Mouse (Mus musculus) brown adipose tissue, adult 24 weeks (tissue): ENCODE data around the gene Nkx2-3. TPM values are rescaled to one million over a fixed set of nuclear protein-coding genes. Genes with fewer than 3 reads are reported as not detected.

Source experiments
- H3K27ac ChIP-seq: fragments of 200-500 bp; replicated peaks from 2 replicates; pipeline ENCODE4 v1.5.1; 2012; ENCODE audit warnings: low read depth, mild to moderate bottlenecking, low read length
- H3K4me1 ChIP-seq: fragments of 200-500 bp; 2 replicates; pipeline ENCODE4 v1.6.1; 2012; ENCODE audit warnings: low read length, mixed read lengths; ENCODE audit not compliant: control insufficient read depth, insufficient read depth, insufficient read length
- H3K4me3 ChIP-seq: fragments of 200-500 bp; 2 replicates; pipeline ENCODE4 v1.5.1; 2012; ENCODE audit warnings: low read depth, mild to moderate bottlenecking, low read length, moderate library complexity; ENCODE audit not compliant: insufficient read depth
- polyA plus RNA-seq: library from polyadenylated mRNA; stranded (reverse); fragments of >200 nt; gene quantifications from 2 replicates; pipeline ENCODE4 v1.2.4, GENCODE M21; 2012; ENCODE audit not compliant: missing spikeins, insufficient read depth, insufficient read length

Nkx2-3 gene
- polyA plus RNA-seq = not detected in 2 replicates

- H3K4me1 ChIP-seq = 0 out of 2 replicates have a peak, but pooled peaks cover 4% of the 10 kb centered on the region
- no peak within 1 kb of the TSS for H3K4me3 ChIP-seq
- no peak within 1 kb of the TSS for H3K27ac ChIP-seq
These were observed at the start of gene Nkx2-3 for GRCm38 (mm10) chr19:43612051-43612450. Gene Nkx2-3, plus strand, starts transcription at chr19:43612325.

DNA sequence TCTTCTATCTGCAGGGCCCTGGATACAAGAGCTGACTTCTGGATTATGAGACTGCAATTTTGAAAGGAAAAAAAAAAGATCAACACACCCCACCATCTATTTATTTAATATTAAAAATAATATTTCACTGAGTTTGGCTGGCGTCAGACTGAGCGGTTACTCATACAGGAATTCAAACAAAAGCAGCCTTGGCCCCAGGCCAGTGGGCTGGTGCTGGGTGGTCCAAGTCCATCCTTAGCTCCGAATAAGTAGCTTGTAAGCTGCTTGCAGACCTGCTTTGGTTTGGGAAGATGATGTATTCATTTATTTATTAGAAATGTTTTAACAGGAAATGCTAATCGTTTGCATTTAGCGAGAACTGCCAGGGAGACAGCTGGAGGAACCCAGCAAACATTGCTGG, 49.0 kb upstream of the Nkx2-3 start:
- Histone ChIP-seq H3K27ac (no peak overlapping the region), H3K4me1 (no peaks in the 10 kb centered on the region), H3K4me3 (no peak overlapping the region)

- no peak overlapping the region for H3K27ac ChIP-seq
- no peak overlapping the region for H3K4me3 ChIP-seq
- no peaks in the 10 kb centered on the region for H3K4me1 ChIP-seq
These were observed 43.8 kb upstream of the Nkx2-3 start for GRCm38 (mm10) chr19:43568298-43568697.

DNA sequence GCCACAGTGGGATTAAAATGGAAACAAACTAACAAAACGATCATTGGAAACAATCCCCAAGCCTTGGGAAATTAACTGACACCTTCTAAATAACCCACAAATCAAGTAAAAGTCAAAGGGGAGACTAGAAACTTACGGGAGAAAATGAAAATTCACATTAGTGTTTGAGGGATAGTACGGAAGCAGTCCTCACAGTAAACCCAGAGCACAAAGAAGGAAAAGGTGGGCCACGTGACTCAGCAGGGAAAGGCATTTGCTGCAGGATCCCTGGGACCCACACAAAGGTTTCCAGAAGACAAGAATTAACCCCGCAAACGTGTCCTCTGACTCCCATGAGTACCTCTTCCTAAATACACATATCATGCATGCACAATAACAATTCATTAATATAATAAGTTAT, 43.0 kb upstream of the Nkx2-3 start:
- no peak overlapping the region for H3K27ac ChIP-seq
- no peak overlapping the region for H3K4me3 ChIP-seq
- H3K4me1 ChIP-seq = no peaks in the 10 kb centered on the region

DNA sequence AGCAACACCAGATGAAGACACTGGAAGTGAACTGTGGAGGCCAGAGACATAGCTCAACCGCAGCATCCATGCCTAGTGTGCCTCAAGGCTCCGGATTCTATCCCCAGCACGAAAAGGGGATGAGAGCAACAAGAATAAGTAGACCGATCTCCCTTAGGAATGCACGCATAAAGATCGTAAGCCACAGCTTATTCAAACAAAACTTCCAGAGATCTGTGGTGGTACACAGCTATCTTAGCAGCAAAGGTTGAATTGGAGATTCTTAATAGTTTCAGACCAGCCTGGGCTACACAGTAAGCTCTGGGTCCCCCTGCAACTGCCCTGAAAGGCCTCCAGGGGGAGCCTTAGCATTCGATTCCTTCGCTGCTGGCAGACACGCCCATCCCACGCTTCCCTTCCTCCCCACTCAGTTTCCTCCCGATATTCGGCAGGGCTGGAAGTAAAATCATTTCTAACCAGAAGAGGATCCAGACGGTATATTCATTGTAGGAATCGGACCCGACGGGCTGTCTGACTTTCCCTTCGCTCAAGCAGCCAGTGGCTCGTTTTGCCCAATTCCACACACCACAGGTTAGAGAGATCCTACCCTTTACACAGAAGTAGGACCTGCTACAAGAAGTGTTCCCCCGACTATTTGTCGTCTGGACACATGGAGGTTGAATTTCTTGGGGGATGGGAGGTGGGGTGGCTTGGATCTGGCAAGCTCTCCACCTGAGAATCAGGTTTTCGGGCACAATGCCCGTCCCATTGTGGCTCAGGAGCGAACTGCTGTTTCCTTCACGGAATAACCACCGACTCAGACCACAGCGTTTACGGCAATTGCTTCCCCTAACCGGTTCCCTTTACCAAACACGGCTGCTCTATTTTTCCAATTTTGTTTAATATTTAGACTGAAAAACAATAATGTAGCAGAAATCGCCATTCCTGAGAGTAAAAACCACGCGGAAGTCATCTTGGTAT, 41.0 kb upstream of the Nkx2-3 start:
- Histone ChIP-seq H3K4me3 (peak overlapping the region; percentile 52), H3K4me1 (no peaks in the 10 kb centered on the region), H3K27ac (no peak overlapping the region)

- Histone ChIP-seq H3K4me1 (no peaks in the 10 kb centered on the region), H3K27ac (no peak overlapping the region), H3K4me3 (no peak overlapping the region)
These were observed 32.9 kb upstream of the Nkx2-3 start for GRCm38 (mm10) chr19:43579081-43579796.

DNA sequence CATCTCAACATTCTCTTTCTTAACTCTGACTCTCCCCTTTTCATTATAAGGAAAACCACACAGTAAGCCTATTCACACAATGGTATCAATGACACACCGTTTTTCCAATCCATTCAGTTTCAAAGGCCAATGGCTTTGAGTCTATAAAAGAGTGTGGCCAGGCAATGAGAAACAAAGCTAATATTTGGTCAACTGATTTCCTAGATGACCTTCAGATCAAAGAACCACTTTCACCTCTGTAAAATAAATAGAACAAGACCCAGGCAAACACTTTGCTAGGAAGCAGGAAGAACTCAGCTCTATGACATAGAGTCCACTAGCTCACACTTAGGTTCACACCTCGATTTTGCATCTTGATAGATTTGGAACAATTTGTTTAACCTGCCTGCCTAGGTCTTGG, 30.9 kb upstream of the Nkx2-3 start:
- Histone ChIP-seq H3K4me1 (no peaks in the 10 kb centered on the region), H3K4me3 (no peak overlapping the region), H3K27ac (no peak overlapping the region)

GRCm38 (mm10) chr19:43583192-43583591, 28.9 kb upstream of the Nkx2-3 start:
- no peaks in the 10 kb centered on the region for H3K4me1 ChIP-seq
- no peak overlapping the region for H3K4me3 ChIP-seq
- H3K27ac ChIP-seq = no peak overlapping the region

DNA sequence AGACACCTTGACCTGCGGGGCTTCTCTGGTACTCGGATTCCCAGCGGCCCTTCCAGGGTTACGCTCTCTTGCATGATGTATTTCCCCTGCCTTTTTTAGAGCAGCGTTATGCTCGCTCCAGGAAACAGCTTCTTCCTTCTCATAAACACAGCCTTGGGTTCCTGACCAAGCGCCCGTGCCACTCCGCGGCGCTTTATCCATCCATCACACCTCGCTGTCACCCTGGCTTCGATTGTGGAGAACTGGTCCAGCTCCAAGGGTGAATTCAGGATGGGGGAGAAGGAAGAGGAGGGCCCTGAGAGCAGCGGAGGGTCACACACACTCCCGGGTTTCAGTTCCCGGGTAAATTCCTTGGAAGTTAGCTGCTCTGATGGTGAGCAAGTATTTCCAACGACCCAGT, 28.5 kb upstream of the Nkx2-3 start:
- H3K27ac ChIP-seq = no peak overlapping the region
- H3K4me1 ChIP-seq = no peaks in the 10 kb centered on the region
- H3K4me3 ChIP-seq = no peak overlapping the region

GRCm38 (mm10) chr19:43584788-43585187, 27.3 kb upstream of the Nkx2-3 start:
- H3K27ac ChIP-seq = no peak overlapping the region
- H3K4me1 ChIP-seq = no peaks in the 10 kb centered on the region
- H3K4me3 ChIP-seq = no peak overlapping the region

DNA sequence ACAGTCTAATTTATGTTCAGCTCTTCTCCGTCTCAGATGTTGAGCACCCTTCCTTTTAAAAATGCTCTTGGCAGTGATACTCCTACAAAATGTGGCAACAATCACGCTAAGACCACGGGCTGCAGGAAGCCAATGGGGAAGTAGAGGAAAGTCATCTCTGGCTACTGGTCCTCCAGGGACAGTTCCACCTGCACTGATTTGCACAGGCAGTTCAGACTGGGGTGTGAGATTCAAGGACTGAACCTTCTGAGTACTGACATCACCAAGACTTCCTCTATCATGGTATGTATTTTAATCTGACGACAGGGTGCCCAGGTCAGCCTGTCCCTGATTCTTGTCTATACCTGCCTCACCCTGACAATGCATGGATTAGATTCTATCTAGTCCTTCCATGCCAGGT, 20.1 kb upstream of the Nkx2-3 start:
- Histone ChIP-seq H3K27ac (no peak overlapping the region), H3K4me3 (no peak overlapping the region), H3K4me1 (no peaks in the 10 kb centered on the region)

DNA sequence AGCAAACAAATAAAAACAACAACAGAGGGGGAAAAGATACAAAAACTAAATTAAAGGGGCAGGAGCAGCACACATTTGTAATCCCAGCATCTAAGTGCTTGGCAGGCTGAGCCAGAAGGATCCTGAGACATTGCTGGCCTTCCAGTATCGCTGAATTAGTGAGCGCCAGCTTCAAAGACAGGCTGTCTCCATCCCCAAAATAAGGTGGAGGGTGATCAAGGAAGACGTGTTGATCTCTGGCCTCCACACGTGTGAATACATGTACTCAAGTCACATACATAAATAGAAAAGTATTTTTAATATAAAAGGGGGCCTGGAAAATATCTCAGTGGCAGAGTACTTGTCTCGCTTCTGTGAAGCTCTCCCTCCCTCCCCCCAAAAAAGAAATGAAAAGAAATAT, 15.1 kb upstream of the Nkx2-3 start:
- no peak overlapping the region for H3K4me3 ChIP-seq
- H3K27ac ChIP-seq = no peak overlapping the region
- no peaks in the 10 kb centered on the region for H3K4me1 ChIP-seq

DNA sequence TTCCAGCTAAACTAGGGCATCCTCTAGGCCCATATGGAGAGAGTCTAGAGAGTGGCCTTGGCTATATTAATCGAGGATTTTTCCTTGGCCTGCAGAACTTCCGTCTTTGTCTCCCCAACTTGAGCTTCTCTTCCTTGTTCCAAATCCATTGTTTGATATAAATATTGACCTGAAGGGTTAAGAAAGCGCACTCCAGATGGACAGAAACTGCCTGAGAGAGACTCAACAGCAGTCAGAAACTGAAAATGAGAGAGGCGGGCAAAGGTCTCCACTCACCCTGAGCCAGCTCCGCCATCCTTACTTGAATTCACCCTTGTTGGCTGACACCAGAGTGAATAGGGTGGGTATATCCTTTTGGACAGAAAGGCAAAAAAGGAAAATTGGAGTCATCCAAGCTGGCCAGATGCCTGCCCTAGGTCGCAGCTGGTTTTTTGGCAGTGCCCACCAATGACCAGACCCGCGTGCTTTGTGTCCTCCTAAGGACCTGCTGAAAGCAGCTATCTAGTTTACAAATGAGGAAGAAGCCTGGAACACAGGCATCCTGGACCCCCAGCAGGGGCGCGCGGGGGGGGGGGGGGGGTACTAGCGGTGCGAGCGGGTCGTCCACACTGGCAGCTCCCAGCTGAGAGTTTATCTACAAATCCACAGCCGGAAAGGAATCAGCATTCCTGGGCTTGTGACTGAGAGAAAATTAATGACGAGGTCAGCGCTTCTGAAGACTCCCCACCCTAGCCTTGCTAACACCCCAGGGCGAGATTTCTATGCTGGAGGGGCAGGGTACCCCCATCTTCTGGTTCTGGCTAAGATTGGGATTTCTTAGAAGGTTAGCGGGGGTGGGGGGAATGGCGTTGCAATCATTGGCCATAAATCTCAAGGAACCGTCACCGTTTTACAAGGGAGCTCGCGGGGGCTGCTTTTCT, 13.1 kb upstream of the Nkx2-3 start:
- H3K27ac ChIP-seq = no peak overlapping the region

GRCm38 (mm10) chr19:43599776-43600544, 12.2 kb upstream of the Nkx2-3 start:
- Histone ChIP-seq H3K27ac (no peak overlapping the region), H3K4me1 (no peaks in the 10 kb centered on the region), H3K4me3 (no peak overlapping the region)

More for the DNA sequence above, 13.1 kb upstream of the Nkx2-3 start:
- Histone ChIP-seq H3K4me3 (no peak overlapping the region), H3K4me1 (no peaks in the 10 kb centered on the region)
